Mouse (Mus musculus) limb, embryonic 15.5 days (tissue): ENCODE measurements at regions not wholly inside any gene's neighbourhood (a gene's known extent, or its start where the extent isn't known, plus 50 kb on each side); places are given as distances from the start of the nearest gene placed in this dataset.

Source experiments
- ATAC-seq: fragments of 200-750 bp; cut with Nextera tagmentation; 2 replicates; pipeline ENCODE4 v1.8.0; 2017; ENCODE audit warnings: low read depth, moderate TSS enrichment; ENCODE audit not compliant: insufficient number of reproducible peaks, low FRiP score, low TSS enrichment
- H3K27ac ChIP-seq: fragments of 300-500 bp; sonication (generic); 2 replicates; pipeline ENCODE4 v1.5.1; 2015; ENCODE audit warnings: moderate library complexity, mild to moderate bottlenecking, inconsistent platforms
- H3K27me3 ChIP-seq: fragments of 300-500 bp; sonication (generic); 2 replicates; pipeline ENCODE4 v1.6.1; 2015; ENCODE audit warnings: inconsistent platforms
- H3K36me3 ChIP-seq: fragments of 300-500 bp; sonication (generic); 2 replicates; pipeline ENCODE4 v1.6.1; 2015; ENCODE audit warnings: inconsistent platforms
- H3K4me1 ChIP-seq: fragments of 300-500 bp; sonication (generic); 2 replicates; pipeline ENCODE4 v1.6.1; 2015; ENCODE audit warnings: inconsistent platforms
- H3K4me2 ChIP-seq: fragments of 300-500 bp; sonication (generic); 2 replicates; pipeline ENCODE4 v1.6.1; 2015; ENCODE audit warnings: mild to moderate bottlenecking, inconsistent platforms
- H3K4me3 ChIP-seq: fragments of 300-500 bp; sonication (generic); 2 replicates; pipeline ENCODE4 v1.5.1; 2015; ENCODE audit warnings: mild to moderate bottlenecking, inconsistent platforms
- H3K9ac ChIP-seq: fragments of 300-500 bp; sonication (generic); 2 replicates; pipeline ENCODE4 v1.6.1; 2015; ENCODE audit warnings: inconsistent platforms
- H3K9me3 ChIP-seq: fragments of 300-500 bp; sonication (generic); 2 replicates; pipeline ENCODE4 v1.6.1; 2016; ENCODE audit warnings: inconsistent platforms
- WGBS: fragments of 180-500 bp; shearing (Covaris S2); methylation state at CpG from one replicate; pipeline ENCODE4 v1.1.7; 2015; 5-methylcytosine and 5-hydroxymethylcytosine counted together

GRCm38 (mm10) chr10:9569277-9569676, 105.7 kb downstream of the Samd5 start:
- Histone ChIP-seq H3K4me2 (no peak overlapping the region), H3K9ac (no peak overlapping the region), H3K4me1 (peaks cover 3% of the 10 kb centered on the region; the same call in 1 of the 2 replicates), H3K36me3 (no peaks in the 10 kb centered on the region), H3K27ac (no peak overlapping the region), H3K9me3 (no peaks in the 10 kb centered on the region), H3K4me3 (no peak overlapping the region), H3K27me3 (no peaks in the 10 kb centered on the region)
- 56% methylated on average over 4 of the region's 4 CpGs for WGBS
- no peak for ATAC-seq

GRCm38 (mm10) chr10:9557517-9558065, 117.4 kb downstream of the Samd5 start:
- Histone ChIP-seq H3K36me3 (no peaks in the 10 kb centered on the region), H3K27me3 (no peaks in the 10 kb centered on the region), H3K4me2 (no peak overlapping the region), H3K4me3 (no peak overlapping the region), H3K9me3 (no peaks in the 10 kb centered on the region), H3K27ac (peak overlapping the region; percentile 50; the same call in 1 of the 2 replicates), H3K9ac (no peak overlapping the region), H3K4me1 (no peaks in the 10 kb centered on the region)
- WGBS = 19% methylated on average over 4 of the region's 4 CpGs
- ATAC-seq = no peak

GRCm38 (mm10) chr10:9557092-9557491, 117.9 kb downstream of the Samd5 start:
- H3K36me3 ChIP-seq = no peaks in the 10 kb centered on the region
- no peaks in the 10 kb centered on the region for H3K27me3 ChIP-seq
- no peak overlapping the region for H3K9ac ChIP-seq
- H3K4me3 ChIP-seq = no peak overlapping the region
- no peaks in the 10 kb centered on the region for H3K9me3 ChIP-seq
- H3K4me2 ChIP-seq = no peak overlapping the region
- ATAC-seq = no peak
- no peaks in the 10 kb centered on the region for H3K4me1 ChIP-seq
- 31% methylated on average over 1 of the region's 1 CpGs for WGBS
- H3K27ac ChIP-seq = peak overlapping the region; percentile 50; the same call in 1 of the 2 replicates

GRCm38 (mm10) chr10:9553946-9554345, 121.1 kb downstream of the Samd5 start:
- Histone ChIP-seq H3K27me3 (no peaks in the 10 kb centered on the region), H3K4me2 (no peak overlapping the region), H3K9me3 (no peaks in the 10 kb centered on the region), H3K4me1 (no peaks in the 10 kb centered on the region; the same call in 1 of the 2 replicates), H3K36me3 (no peaks in the 10 kb centered on the region), H3K4me3 (no peak overlapping the region), H3K27ac (no peak overlapping the region), H3K9ac (no peak overlapping the region)
- WGBS = 36% methylated on average over 3 of the region's 3 CpGs
- no peak for ATAC-seq

GRCm38 (mm10) chr10:9549913-9550709, 124.9 kb downstream of the Samd5 start:
- H3K9ac ChIP-seq = no peak overlapping the region
- H3K27me3 ChIP-seq = no peaks in the 10 kb centered on the region
- peak; percentile 48; the same call in 1 of the 2 replicates for ATAC-seq
- H3K27ac ChIP-seq = peak overlapping the region; percentile 51
- H3K36me3 ChIP-seq = no peaks in the 10 kb centered on the region
- 35% methylated on average over 10 of the region's 10 CpGs for WGBS
- H3K9me3 ChIP-seq = no peaks in the 10 kb centered on the region
- no peaks in the 10 kb centered on the region; the same call in 1 of the 2 replicates for H3K4me1 ChIP-seq
- H3K4me2 ChIP-seq = no peak overlapping the region
- H3K4me3 ChIP-seq = no peak overlapping the region

- Histone ChIP-seq H3K4me1 (no peaks in the 10 kb centered on the region; the same call in 1 of the 2 replicates), H3K9ac (no peak overlapping the region), H3K27me3 (no peaks in the 10 kb centered on the region), H3K4me2 (no peak overlapping the region), H3K4me3 (no peak overlapping the region), H3K9me3 (no peaks in the 10 kb centered on the region), H3K27ac (no peak overlapping the region), H3K36me3 (no peaks in the 10 kb centered on the region)
- ATAC-seq = no peak
- WGBS = 85% methylated on average over 6 of the region's 6 CpGs
Measured at GRCm38 (mm10) chr10:9545807-9546206, 129.2 kb downstream of the Samd5 start.

GRCm38 (mm10) chr10:9544041-9544786, 130.8 kb downstream of the Samd5 start:
- Histone ChIP-seq H3K9ac (no peak overlapping the region), H3K27me3 (no peaks in the 10 kb centered on the region), H3K4me1 (no peaks in the 10 kb centered on the region), H3K4me3 (no peak overlapping the region), H3K36me3 (no peaks in the 10 kb centered on the region), H3K9me3 (no peaks in the 10 kb centered on the region), H3K4me2 (no peak overlapping the region), H3K27ac (no peak overlapping the region)
- ATAC-seq = no peak
- 40% methylated on average over 4 of the region's 4 CpGs for WGBS

- Histone ChIP-seq H3K9ac (no peak overlapping the region), H3K4me3 (no peak overlapping the region), H3K36me3 (no peaks in the 10 kb centered on the region), H3K4me1 (no peaks in the 10 kb centered on the region), H3K9me3 (no peaks in the 10 kb centered on the region), H3K27me3 (no peaks in the 10 kb centered on the region), H3K27ac (no peak overlapping the region), H3K4me2 (no peak overlapping the region)
- 81% methylated on average over 1 of the region's 1 CpGs for WGBS
- ATAC-seq = no peak
Measured at GRCm38 (mm10) chr10:9541579-9541978, 133.4 kb downstream of the Samd5 start.

- no peaks in the 10 kb centered on the region for H3K36me3 ChIP-seq
- no peak for ATAC-seq
- H3K9ac ChIP-seq = no peak overlapping the region
- H3K27ac ChIP-seq = no peak overlapping the region
- no peaks in the 10 kb centered on the region for H3K27me3 ChIP-seq
- 83% methylated on average over 3 of the region's 3 CpGs for WGBS
- peaks cover 4% of the 10 kb centered on the region; the same call in 1 of the 2 replicates for H3K4me1 ChIP-seq
- H3K9me3 ChIP-seq = no peaks in the 10 kb centered on the region
- H3K4me3 ChIP-seq = no peak overlapping the region
- H3K4me2 ChIP-seq = no peak overlapping the region
Measured at GRCm38 (mm10) chr10:9537686-9538085, 137.3 kb downstream of the Samd5 start.

- H3K27me3 ChIP-seq = no peaks in the 10 kb centered on the region
- H3K27ac ChIP-seq = no peak overlapping the region
- H3K9ac ChIP-seq = no peak overlapping the region
- H3K4me3 ChIP-seq = no peak overlapping the region
- no peak overlapping the region for H3K4me2 ChIP-seq
- no peaks in the 10 kb centered on the region for H3K9me3 ChIP-seq
- H3K4me1 ChIP-seq = peaks cover 4% of the 10 kb centered on the region; the same call in 1 of the 2 replicates
- ATAC-seq = no peak
- no peaks in the 10 kb centered on the region for H3K36me3 ChIP-seq
- WGBS = 48% methylated on average over 8 of the region's 8 CpGs
Measured at GRCm38 (mm10) chr10:9534552-9534951, 140.5 kb downstream of the Samd5 start.

- ATAC-seq = no peak
- H3K4me3 ChIP-seq = no peak overlapping the region
- no peak overlapping the region for H3K27ac ChIP-seq
- H3K4me1 ChIP-seq = peaks cover 4% of the 10 kb centered on the region; the same call in 1 of the 2 replicates
- no peak overlapping the region for H3K9ac ChIP-seq
- H3K4me2 ChIP-seq = no peak overlapping the region
- WGBS = 34% methylated on average over 2 of the region's 2 CpGs
- no peaks in the 10 kb centered on the region for H3K27me3 ChIP-seq
- no peaks in the 10 kb centered on the region for H3K36me3 ChIP-seq
- no peaks in the 10 kb centered on the region for H3K9me3 ChIP-seq
Measured at GRCm38 (mm10) chr10:9533283-9533682, 141.7 kb downstream of the Samd5 start.

GRCm38 (mm10) chr10:9531931-9532330, 143.1 kb downstream of the Samd5 start:
- H3K36me3 ChIP-seq = no peaks in the 10 kb centered on the region
- no peak overlapping the region for H3K27ac ChIP-seq
- no peaks in the 10 kb centered on the region for H3K27me3 ChIP-seq
- H3K9ac ChIP-seq = no peak overlapping the region
- peaks cover 4% of the 10 kb centered on the region; the same call in 1 of the 2 replicates for H3K4me1 ChIP-seq
- no peak overlapping the region for H3K4me3 ChIP-seq
- no peak overlapping the region for H3K4me2 ChIP-seq
- ATAC-seq = no peak
- WGBS = 60% methylated on average over 5 of the region's 5 CpGs
- H3K9me3 ChIP-seq = no peaks in the 10 kb centered on the region
